Mouse (Mus musculus) B cell, adult 2 months (primary cell): ENCODE measurements around the gene Atg10.
"Not testable (repeated sequence)": the region's sequence is repeated elsewhere in the genome, so short reads cannot be mapped to it uniquely, and the experiment has no call there.

Source experiments
- DNase-seq, 2 experiments: peaks; one replicate each; pipeline ENCODE4 v3.0.0; 2022

Gene Atg10

GRCm38 (mm10) chr13:91223587-91224437, at the start of gene Atg10:
Atg10 (minus strand) TSS chr13:91223968.
- peak; percentile 93 to 95 for DNase-seq

GRCm38 (mm10) chr13:91252406-91252805, 28.6 kb upstream of the Atg10 start:
- no peak for DNase-seq

- no peak for DNase-seq
Observed at GRCm38 (mm10) chr13:91251636-91252035, 27.9 kb upstream of the Atg10 start.

- DNase-seq = not testable (repeated sequence)
Observed at GRCm38 (mm10) chr13:91250050-91250449, 26.3 kb upstream of the Atg10 start.

- DNase-seq = no peak
Observed at GRCm38 (mm10) chr13:91246472-91246871, 22.7 kb upstream of the Atg10 start.

- DNase-seq = no peak
Observed at GRCm38 (mm10) chr13:91237976-91238375, 14.2 kb upstream of the Atg10 start.

- no peak for DNase-seq
Observed at GRCm38 (mm10) chr13:91236884-91237283, 13.1 kb upstream of the Atg10 start.

- DNase-seq = no peak
Observed at GRCm38 (mm10) chr13:91224438-91224814, 658 bp upstream of the Atg10 start.

- peak; percentile 12 to 13 for DNase-seq
Observed at GRCm38 (mm10) chr13:91223063-91223462, 705 bp downstream of the Atg10 start.

GRCm38 (mm10) chr13:91221696-91222095, 2.1 kb downstream of the Atg10 start:
- DNase-seq = no peak

GRCm38 (mm10) chr13:91217691-91218090, 6.1 kb downstream of the Atg10 start:
- no peak for DNase-seq

GRCm38 (mm10) chr13:91216656-91217205, 7.0 kb downstream of the Atg10 start:
- no peak for DNase-seq

- no peak for DNase-seq
Observed at GRCm38 (mm10) chr13:91212958-91213357, 10.8 kb downstream of the Atg10 start.

- DNase-seq = no peak
Observed at GRCm38 (mm10) chr13:91206237-91206636, 17.5 kb downstream of the Atg10 start.

GRCm38 (mm10) chr13:91202564-91202963, 21.2 kb downstream of the Atg10 start:
- peak; percentile 17 to 21 for DNase-seq

- no peak for DNase-seq
Observed at GRCm38 (mm10) chr13:91187378-91188234, 36.2 kb downstream of the Atg10 start.

GRCm38 (mm10) chr13:91185248-91185867, 38.4 kb downstream of the Atg10 start:
- no peak for DNase-seq

GRCm38 (mm10) chr13:91184226-91184625, 39.5 kb downstream of the Atg10 start:
- no peak for DNase-seq

- DNase-seq = no peak
Observed at GRCm38 (mm10) chr13:91180364-91180763, 43.4 kb downstream of the Atg10 start.

GRCm38 (mm10) chr13:91179174-91179899, 44.4 kb downstream of the Atg10 start:
- DNase-seq = no peak

GRCm38 (mm10) chr13:91178428-91179160, 45.2 kb downstream of the Atg10 start:
- no peak for DNase-seq

- no peak for DNase-seq
Observed at GRCm38 (mm10) chr13:91175347-91175746, 48.4 kb downstream of the Atg10 start.
